In genomic region chr11:120489054-120489761, GRCm38 (mm10) we compare ENCODE assay signal across 8 mouse cellular contexts. TPM values are rescaled to one million over a fixed set of nuclear protein-coding genes. Genes with fewer than 3 reads are reported as not detected.
DNase-seq lines count a peak whose midpoint lies in the region; ATAC-seq and TF ChIP-seq lines count a peak whose summit lies in the region.

No protein-coding gene starts in this region.

- H3K4me3 ChIP-seq in left cerebral cortex, adult 2 months, result no peak overlapping the region

- DNase-seq in urinary bladder, postnatal 14 days (ENCODE audit: low spot score), result peak; percentile 71
- no peak for DNase-seq in urinary bladder, postnatal 25 days (ENCODE audit: low spot score)
- peak; percentile 86 for DNase-seq in cerebellum, adult 9-10 months
- peak; percentile 90 for DNase-seq in induced T-regulatory cell, adult 2 months (ENCODE audit: low read depth)
- DNase-seq in left cerebral cortex, adult 2 months (ENCODE audit: extremely low spot score in 1 of 2, low spot score in 2 of 2), result peak; percentile 41 to 56
- DNase-seq in spleen, postnatal 4 days (ENCODE audit: low spot score in 2 of 2), result peak; percentile 73 to 83

- intact Hi-C loops in left cerebral cortex, adult 2 months (cut with DNase I), result loop anchor here (5.0 kb wide), 1 partner anchor 128 kb away; the partner anchor contains the start of gene Pcyt2

- peak; percentile 40; the same call in 1 of the 2 replicates for ATAC-seq in frontal cortex, adult (ENCODE audit: low TSS enrichment)
- peak; percentile 61 for ATAC-seq in megakaryocyte, adult 5-6 weeks (ENCODE audit: poor library complexity, severe bottlenecking)

- no peak overlapping the region for H3K27ac ChIP-seq in left cerebral cortex, adult 2 months

- peak; percentile 97 for TF ChIP-seq CTCF in left cerebral cortex, adult 2 months (IDR thresholded peaks at IDR 0.05)

RNA-seq across cellular contexts. Expression of gene Slc25a10, which starts 2.4 kb away (rescaled TPM):
- total RNA-seq in left cerebral cortex, adult 2 months (2021), result 10 to 100 TPM; 17.7 to 21.3 TPM
- 9.3 and 14.7 TPM in 2 replicates for total RNA-seq in megakaryocyte, adult 5-6 weeks (2015)
- 12.8 and 17.2 TPM in 2 replicates for total RNA-seq in megakaryocyte, adult 5-6 weeks (2017)

RNA-seq across cellular contexts. Expression of gene Mrpl12, which starts 4.8 kb away (rescaled TPM):
- total RNA-seq in left cerebral cortex, adult 2 months (2021), result 10 to 100 TPM; 66.1 to 68.3 TPM
- 34.3 and 35.6 TPM in 2 replicates for total RNA-seq in megakaryocyte, adult 5-6 weeks (2015)
- 25.4 and 41.7 TPM in 2 replicates for total RNA-seq in megakaryocyte, adult 5-6 weeks (2017)

RNA-seq across cellular contexts. Expression of gene Arl16, which starts 21.8 kb away (rescaled TPM):
- 10 to 100 TPM; 47.9 to 51.9 TPM for total RNA-seq in left cerebral cortex, adult 2 months (2021)
- total RNA-seq in megakaryocyte, adult 5-6 weeks (2015), result 14.1 and 15.1 TPM in 2 replicates
- total RNA-seq in megakaryocyte, adult 5-6 weeks (2017), result 9.1 and 10.8 TPM in 2 replicates

RNA-seq across cellular contexts. Expression of gene Ccdc137, which starts 31.3 kb away (rescaled TPM):
- 10 to 100 TPM; 28.4 to 28.5 TPM for total RNA-seq in left cerebral cortex, adult 2 months (2021)
- total RNA-seq in megakaryocyte, adult 5-6 weeks (2015), result 5.8 and 6.2 TPM in 2 replicates
- 5.9 and 36.8 TPM in 2 replicates for total RNA-seq in megakaryocyte, adult 5-6 weeks (2017)

RNA-seq across cellular contexts. Expression of gene Oxld1, which starts 31.3 kb away (rescaled TPM):
- 10 to 100 TPM; 13.8 to 15.8 TPM for total RNA-seq in left cerebral cortex, adult 2 months (2021)
- 6.2 and 7.7 TPM in 2 replicates for total RNA-seq in megakaryocyte, adult 5-6 weeks (2015)
- 4.2 and 6.8 TPM in 2 replicates for total RNA-seq in megakaryocyte, adult 5-6 weeks (2017)
